Mouse (Mus musculus) MEL (cell line): ENCODE data around the gene Gga1.
"Not testable (repeated sequence)": the region's sequence is repeated elsewhere in the genome, so short reads cannot be mapped to it uniquely, and the experiment has no call there.

Source experiments
- CTCF ChIP-seq, 3 experiments: IDR thresholded peaks in 2 of 3; conservative IDR thresholded peaks in 1 of 3; 2 replicates each; pipeline ENCODE4 v1.5.1; 2011 to 2012; ENCODE audit warnings: low read length in 3 of 3, low read depth in 2 of 3, mild to moderate bottlenecking in 2 of 3, improper control_type of control experiment in 1 of 3, inconsistent platforms in 1 of 3, mixed read lengths in 1 of 3, moderate library complexity in 1 of 3; ENCODE audit not compliant: control insufficient read depth in 1 of 3, insufficient read depth in 1 of 3, poor library complexity in 1 of 3, severe bottlenecking in 1 of 3
- ELF1 ChIP-seq: IDR thresholded peaks from 2 replicates; pipeline ENCODE4 v1.6.1; 2014; ENCODE audit warnings: low read depth, mild to moderate bottlenecking, inconsistent platforms, low read length, improper control_type of control experiment, moderate library complexity
- POLR2A ChIP-seq, 2 experiments: IDR thresholded peaks; 2 replicates each; pipeline ENCODE4 v1.6.1; 2011 to 2012; ENCODE audit warnings: low read length in 2 of 2, mild to moderate bottlenecking in 2 of 2, control low read depth in 1 of 2, improper control_type of control experiment in 1 of 2, low read depth in 1 of 2, moderate library complexity in 1 of 2; ENCODE audit not compliant: control insufficient read depth in 1 of 2, insufficient read depth in 1 of 2, poor library complexity in 1 of 2
- POLR2AphosphoS2 ChIP-seq: IDR thresholded peaks from 2 replicates; pipeline ENCODE4 v1.6.1; 2011; ENCODE audit warnings: low read length, improper control_type of control experiment
- USF1 ChIP-seq: IDR thresholded peaks from 2 replicates; pipeline ENCODE4 v1.6.1; 2014; ENCODE audit warnings: low read depth, mild to moderate bottlenecking, inconsistent platforms, low read length, improper control_type of control experiment, moderate library complexity

- TF ChIP-seq POLR2A (IDR thresholded peaks at IDR 0.05; ENCODE audit: control insufficient read depth in 1 of 2, insufficient read depth in 1 of 2, low read depth in 1 of 2, low read length in 2 of 2, poor library complexity in 1 of 2); CTCF (IDR thresholded peaks at IDR 0.05 in 2 of 3, conservative IDR thresholded peaks at IDR 0.05 in 1 of 3; ENCODE audit: control insufficient read depth in 1 of 3, insufficient read depth in 1 of 3, low read depth in 2 of 3, low read length in 3 of 3, poor library complexity in 1 of 3, severe bottlenecking in 1 of 3); POLR2AphosphoS2: not testable (repeated sequence)
- TF ChIP-seq ELF1 (peak; percentile 22; the same call in 1 of the 2 replicates), USF1 (peak; percentile 78)
Measured at GRCm38 (mm10) chr15:78878792-78879516, 2.0 kb downstream of the Gga1 start.
